Mouse (Mus musculus): ENCODE results near the gene Cdip1.
A peak's percentile ranks its signal among the peaks of the same experiment; 100 is the strongest.
"Not testable (repeated sequence)": the region's sequence is repeated elsewhere in the genome, so short reads cannot be mapped to it uniquely, and the experiment has no call there.

The Cdip1 gene

GRCm38 (mm10) chr16:4773289-4773970 lies 16.7 kb downstream of the Cdip1 start:
- no peak for DNase-seq (ENCODE audit: low read depth, low spot score)

GRCm38 (mm10) chr16:4768719-4769118 lies 21.4 kb downstream of the Cdip1 start:
- DNase-seq (ENCODE audit: low read depth, low spot score): no peak

GRCm38 (mm10) chr16:4767012-4767790 lies 22.9 kb downstream of the Cdip1 start:
- DNase-seq (ENCODE audit: low read depth, low spot score): no peak

- DNase-seq (ENCODE audit: low read depth, low spot score): no peak
Observed at GRCm38 (mm10) chr16:4765852-4766251, 24.2 kb downstream of the Cdip1 start.

- DNase-seq (ENCODE audit: low read depth, low spot score): peak; percentile 45
Observed at GRCm38 (mm10) chr16:4763276-4763675, 26.8 kb downstream of the Cdip1 start.

GRCm38 (mm10) chr16:4762437-4762836 lies 27.7 kb downstream of the Cdip1 start:
- DNase-seq (ENCODE audit: low read depth, low spot score): no peak

- not testable (repeated sequence) for DNase-seq (ENCODE audit: low read depth, low spot score)
Observed at GRCm38 (mm10) chr16:4756660-4757335, 33.3 kb downstream of the Cdip1 start.

GRCm38 (mm10) chr16:4754045-4754444 lies 36.0 kb downstream of the Cdip1 start:
- no peak for DNase-seq (ENCODE audit: low read depth, low spot score)

- DNase-seq (ENCODE audit: low read depth, low spot score): no peak
Observed at GRCm38 (mm10) chr16:4752155-4752554, 37.9 kb downstream of the Cdip1 start.

GRCm38 (mm10) chr16:4742186-4742585 lies 47.9 kb downstream of the Cdip1 start:
- DNase-seq (ENCODE audit: low read depth, low spot score): no peak

- DNase-seq (ENCODE audit: low read depth, low spot score): no peak
Observed at GRCm38 (mm10) chr16:4739994-4740393, 50.1 kb downstream of the Cdip1 start.

GRCm38 (mm10) chr16:4736262-4736661 lies 53.8 kb downstream of the Cdip1 start:
- DNase-seq (ENCODE audit: low read depth, low spot score): no peak

- no peak for DNase-seq (ENCODE audit: low read depth, low spot score)
Observed at GRCm38 (mm10) chr16:4730776-4731358, 59.2 kb downstream of the Cdip1 start.

GRCm38 (mm10) chr16:4727963-4728362 lies 62.1 kb downstream of the Cdip1 start:
- no peak for DNase-seq (ENCODE audit: low read depth, low spot score)

GRCm38 (mm10) chr16:4727526-4727925 lies 62.6 kb downstream of the Cdip1 start:
- no peak for DNase-seq (ENCODE audit: low read depth, low spot score)

GRCm38 (mm10) chr16:4726528-4727128 lies 63.5 kb downstream of the Cdip1 start:
- peak; percentile 24 for DNase-seq (ENCODE audit: low read depth, low spot score)

- peak; percentile 90 for DNase-seq (ENCODE audit: low read depth, low spot score)
Observed at GRCm38 (mm10) chr16:4725780-4726527, 64.1 kb downstream of the Cdip1 start, which contains the start of gene Hmox2. Gene Hmox2 (plus strand): TSS chr16:4726361.

- no peak for DNase-seq (ENCODE audit: low read depth, low spot score)
Observed at GRCm38 (mm10) chr16:4725266-4725665, 64.8 kb downstream of the Cdip1 start.

- no peak for DNase-seq (ENCODE audit: low read depth, low spot score)
Observed at GRCm38 (mm10) chr16:4722915-4723209, 67.2 kb downstream of the Cdip1 start.

- DNase-seq (ENCODE audit: low read depth, low spot score): no peak
Observed at GRCm38 (mm10) chr16:4722128-4722914, 67.8 kb downstream of the Cdip1 start.
